Mouse (Mus musculus) kidney, postnatal 0 days (tissue): ENCODE results near the gene Stim2. TPM values are rescaled to one million over a fixed set of nuclear protein-coding genes. Genes with fewer than 3 reads are reported as not detected.

Experiments
- ATAC-seq: fragments of 200-750 bp; cut with Nextera tagmentation; replicated peaks from 2 replicates; pipeline ENCODE4 v1.8.0; 2017; ENCODE audit warnings: low read depth, moderate number of reproducible peaks, moderate TSS enrichment, moderate library complexity; ENCODE audit not compliant: low FRiP score
- DNase-seq: peaks from one replicate; pipeline ENCODE4 v3.0.0-alpha.2; 2016; ENCODE audit warnings: low spot score
- H3K27ac ChIP-seq: fragments of 300-500 bp; sonication (generic); 2 replicates; pipeline ENCODE4 v1.5.1; 2014; ENCODE audit warnings: mild to moderate bottlenecking
- H3K27me3 ChIP-seq: fragments of 300-500 bp; sonication (generic); 2 replicates; pipeline ENCODE4 v1.6.1; 2014; ENCODE audit warnings: low read length, mixed read lengths; ENCODE audit not compliant: insufficient read depth
- H3K36me3 ChIP-seq: fragments of 300-500 bp; sonication (generic); 2 replicates; pipeline ENCODE4 v1.6.1; 2014; ENCODE audit warnings: low read length, mixed read lengths; ENCODE audit not compliant: insufficient read depth
- H3K4me1 ChIP-seq: fragments of 300-500 bp; sonication (generic); replicated peaks from 2 replicates; pipeline ENCODE4 v1.6.1; 2014; ENCODE audit warnings: antibody characterized with exemption, low read length, mixed read lengths; ENCODE audit not compliant: insufficient read depth
- H3K4me2 ChIP-seq: fragments of 300-500 bp; sonication (generic); 2 replicates; pipeline ENCODE4 v1.6.1; 2014; ENCODE audit warnings: mild to moderate bottlenecking, low read length, moderate library complexity, mixed read lengths
- H3K4me3 ChIP-seq: fragments of 300-500 bp; sonication (generic); replicated peaks from 2 replicates; pipeline ENCODE4 v1.5.1; 2014; ENCODE audit warnings: low read depth, low read length
- H3K9ac ChIP-seq: fragments of 300-500 bp; sonication (generic); 2 replicates; pipeline ENCODE4 v1.6.1; 2014; ENCODE audit warnings: low read depth, low read length
- H3K9me3 ChIP-seq: fragments of 300-500 bp; sonication (generic); replicated peaks from 2 replicates; pipeline ENCODE4 v1.6.1; 2016; ENCODE audit warnings: low read length, inconsistent platforms, mixed read lengths
- CTCF ChIP-seq: IDR thresholded peaks from 2 replicates; pipeline ENCODE4 v1.5.1; 2016; ENCODE audit warnings: antibody characterized with exemption, low read depth, mild to moderate bottlenecking, moderate library complexity
- WGBS: fragments of 180-500 bp; shearing (Covaris S2); extraction: QIAGEN DNeasy Blood & Tissue Kit; methylation state at CpG from one replicate; pipeline ENCODE4 v1.1.7; 2014; 5-methylcytosine and 5-hydroxymethylcytosine counted together
- polyA plus RNA-seq: library from polyadenylated mRNA; unstranded; fragments of >200 nt; fragmentation: Nextera tagmentation; extraction: Ambion mirVana; gene quantifications from 2 replicates; pipeline ENCODE4 v1.2.1, GENCODE M21; 2015

Gene Stim2
- polyA plus RNA-seq, 1 experiment from 2014 or later, result 21.4 TPM

- peak; percentile 76 for DNase-seq
- Histone ChIP-seq H3K27me3 (no peaks in the 10 kb centered on the region), H3K4me3 (no peak overlapping the region), H3K9me3 (no peaks in the 10 kb centered on the region), H3K4me1 (peaks cover 5% of the 10 kb centered on the region; the same call in 1 of the 2 replicates), H3K27ac (peak overlapping the region; percentile 47), H3K9ac (no peak overlapping the region), H3K4me2 (peak overlapping the region; percentile 41), H3K36me3 (no peaks in the 10 kb centered on the region)
- no peak for TF ChIP-seq CTCF
- WGBS, result 37% methylated on average over 19 of the region's 19 CpGs
- peak; percentile 71 for ATAC-seq
Observed at GRCm38 (mm10) chr5:53956396-53957314, 41.6 kb upstream of the Stim2 start.

GRCm38 (mm10) chr5:53957348-53957747 lies 41.0 kb upstream of the Stim2 start:
- no peak overlapping the region for H3K9ac ChIP-seq
- H3K36me3 ChIP-seq, result no peaks in the 10 kb centered on the region
- no peak overlapping the region for H3K4me3 ChIP-seq
- peak; percentile 20; the same call in 1 of the 2 replicates for ATAC-seq
- peak overlapping the region; percentile 41 for H3K4me2 ChIP-seq
- DNase-seq, result peak; percentile 85
- H3K27me3 ChIP-seq, result no peaks in the 10 kb centered on the region
- no peaks in the 10 kb centered on the region for H3K9me3 ChIP-seq
- no peak for TF ChIP-seq CTCF
- peak overlapping the region; percentile 47 for H3K27ac ChIP-seq
- 13% methylated on average over 6 of the region's 6 CpGs for WGBS
- H3K4me1 ChIP-seq, result peaks cover 9% of the 10 kb centered on the region; the same call in 1 of the 2 replicates

GRCm38 (mm10) chr5:53961229-53961628 lies 37.1 kb upstream of the Stim2 start:
- Histone ChIP-seq H3K27ac (peak overlapping the region; percentile 52; the same call in 1 of the 2 replicates), H3K4me2 (no peak overlapping the region), H3K9me3 (no peaks in the 10 kb centered on the region), H3K27me3 (no peaks in the 10 kb centered on the region), H3K9ac (no peak overlapping the region), H3K4me3 (no peak overlapping the region), H3K36me3 (no peaks in the 10 kb centered on the region), H3K4me1 (peaks cover 9% of the 10 kb centered on the region; the same call in 1 of the 2 replicates)
- ATAC-seq, result 0 out of 2 replicates have a peak, but pooled peaks have one; percentile 29
- no peak for DNase-seq
- TF ChIP-seq CTCF, result peak; percentile 14; the same call in 1 of the 2 replicates
- 20% methylated on average over 5 of the region's 5 CpGs for WGBS

- H3K9ac ChIP-seq, result no peak overlapping the region
- H3K27me3 ChIP-seq, result no peaks in the 10 kb centered on the region
- H3K4me3 ChIP-seq, result no peak overlapping the region
- no peaks in the 10 kb centered on the region for H3K9me3 ChIP-seq
- 72% methylated on average over 12 of the region's 12 CpGs for WGBS
- no peaks in the 10 kb centered on the region for H3K36me3 ChIP-seq
- no peak overlapping the region for H3K4me2 ChIP-seq
- 0 out of 2 replicates have a peak overlapping the region, but pooled peaks have one; percentile 19 for H3K27ac ChIP-seq
- H3K4me1 ChIP-seq, result peaks cover 9% of the 10 kb centered on the region; the same call in 1 of the 2 replicates
- TF ChIP-seq CTCF, result no peak
- DNase-seq (no peak), ATAC-seq (0 out of 2 replicates have a peak, but pooled peaks have one; percentile 26)
Observed at GRCm38 (mm10) chr5:53961830-53962515, 36.3 kb upstream of the Stim2 start.

GRCm38 (mm10) chr5:53965656-53966055 lies 32.6 kb upstream of the Stim2 start:
- ATAC-seq (no peak), DNase-seq (no peak)
- WGBS, result 87% methylated on average over 5 of the region's 5 CpGs
- Histone ChIP-seq H3K27me3 (no peaks in the 10 kb centered on the region), H3K9ac (no peak overlapping the region), H3K27ac (no peak overlapping the region), H3K4me3 (no peak overlapping the region), H3K9me3 (no peaks in the 10 kb centered on the region), H3K4me1 (peaks cover 9% of the 10 kb centered on the region; the same call in 1 of the 2 replicates), H3K36me3 (no peaks in the 10 kb centered on the region), H3K4me2 (no peak overlapping the region)
- no peak for TF ChIP-seq CTCF

- no peak overlapping the region for H3K4me3 ChIP-seq
- DNase-seq, result no peak
- no peaks in the 10 kb centered on the region for H3K36me3 ChIP-seq
- no peak overlapping the region for H3K27ac ChIP-seq
- no peak for ATAC-seq
- WGBS, result 82% methylated on average over 2 of the region's 2 CpGs
- H3K4me1 ChIP-seq, result no peaks in the 10 kb centered on the region
- no peak for TF ChIP-seq CTCF
- no peaks in the 10 kb centered on the region for H3K9me3 ChIP-seq
- no peak overlapping the region for H3K4me2 ChIP-seq
- no peak overlapping the region for H3K9ac ChIP-seq
- H3K27me3 ChIP-seq, result no peaks in the 10 kb centered on the region
Observed at GRCm38 (mm10) chr5:53967560-53967959, 30.7 kb upstream of the Stim2 start.
